Mouse (Mus musculus): ENCODE results near the gene Irf7. TPM values are rescaled to one million over a fixed set of nuclear protein-coding genes. Genes with fewer than 3 reads are reported as not detected.
"Not testable (repeated sequence)": the region's sequence is repeated elsewhere in the genome, so short reads cannot be mapped to it uniquely, and the experiment has no call there.

Irf7 gene
- polyA plus RNA-seq, 1 experiment from 2014 or later: 3.1 TPM

GRCm38 (mm10) chr7:141264761-141265410 lies 1.4 kb downstream of the Irf7 start:
- H3K4me1 ChIP-seq (replicated peaks; ENCODE audit: control insufficient read depth, insufficient read depth, low read length): peaks cover 9% of the 10 kb centered on the region; the same call in 1 of the 2 replicates
- no peaks in the 10 kb centered on the region for H3K27me3 ChIP-seq (replicated peaks; ENCODE audit: control insufficient read depth, insufficient read depth, low read length)
- ATAC-seq (replicated peaks; ENCODE audit: low FRiP score, low TSS enrichment, low read depth) (peak; percentile 47), DNase-seq (ENCODE audit: low spot score) (peak; percentile 66)
- peak overlapping the region; percentile 87; the same call in 1 of the 2 replicates for H3K4me2 ChIP-seq (ENCODE audit: low read length)
- H3K9ac ChIP-seq (ENCODE audit: low read length): no peak overlapping the region
- 29% methylated on average over 12 of the region's 12 CpGs for WGBS
- H3K27ac ChIP-seq (ENCODE audit: low read depth): no peak overlapping the region
- no peak overlapping the region for H3K4me3 ChIP-seq (ENCODE audit: low read depth, low read length)
- H3K9me3 ChIP-seq (ENCODE audit: control insufficient read depth, low read length): no peaks in the 10 kb centered on the region
- peaks cover 47% of the 10 kb centered on the region for H3K36me3 ChIP-seq (ENCODE audit: control insufficient read depth, insufficient read depth, low read length)

GRCm38 (mm10) chr7:141264041-141264700 lies 2.1 kb downstream of the Irf7 start:
- no peak for ATAC-seq (replicated peaks; ENCODE audit: low FRiP score, low TSS enrichment, low read depth)
- Histone ChIP-seq H3K27ac (ENCODE audit: low read depth) (no peak overlapping the region), H3K36me3 (ENCODE audit: control insufficient read depth, insufficient read depth, low read length) (peaks cover 54% of the 10 kb centered on the region), H3K9ac (ENCODE audit: low read length) (no peak overlapping the region), H3K4me3 (ENCODE audit: low read depth, low read length) (no peak overlapping the region), H3K27me3 (replicated peaks; ENCODE audit: control insufficient read depth, insufficient read depth, low read length) (no peaks in the 10 kb centered on the region), H3K9me3 (ENCODE audit: control insufficient read depth, low read length) (no peaks in the 10 kb centered on the region), H3K4me1 (replicated peaks; ENCODE audit: control insufficient read depth, insufficient read depth, low read length) (peaks cover 9% of the 10 kb centered on the region; the same call in 1 of the 2 replicates), H3K4me2 (ENCODE audit: low read length) (no peak overlapping the region)
- 77% methylated on average over 11 of the region's 11 CpGs for WGBS
- DNase-seq (ENCODE audit: low spot score): no peak

- peaks cover 9% of the 10 kb centered on the region; the same call in 1 of the 2 replicates for H3K4me1 ChIP-seq (replicated peaks; ENCODE audit: control insufficient read depth, insufficient read depth, low read length)
- H3K9ac ChIP-seq (ENCODE audit: low read length): no peak overlapping the region
- H3K9me3 ChIP-seq (ENCODE audit: control insufficient read depth, low read length): no peaks in the 10 kb centered on the region
- H3K27ac ChIP-seq (ENCODE audit: low read depth): no peak overlapping the region
- H3K27me3 ChIP-seq (replicated peaks; ENCODE audit: control insufficient read depth, insufficient read depth, low read length): no peaks in the 10 kb centered on the region
- 85% methylated on average over 13 of the region's 13 CpGs for WGBS
- DNase-seq (ENCODE audit: low spot score): no peak
- H3K4me2 ChIP-seq (ENCODE audit: low read length): no peak overlapping the region
- peaks cover 59% of the 10 kb centered on the region for H3K36me3 ChIP-seq (ENCODE audit: control insufficient read depth, insufficient read depth, low read length)
- ATAC-seq (replicated peaks; ENCODE audit: low FRiP score, low TSS enrichment, low read depth): no peak
- no peak overlapping the region for H3K4me3 ChIP-seq (ENCODE audit: low read depth, low read length)
These were observed 2.6 kb downstream of the Irf7 start for GRCm38 (mm10) chr7:141263640-141264039.

GRCm38 (mm10) chr7:141261480-141261879 lies 4.8 kb downstream of the Irf7 start:
- H3K9me3 ChIP-seq (ENCODE audit: control insufficient read depth, low read length): no peaks in the 10 kb centered on the region
- no peak overlapping the region for H3K27ac ChIP-seq (ENCODE audit: low read depth)
- no peaks in the 10 kb centered on the region for H3K27me3 ChIP-seq (replicated peaks; ENCODE audit: control insufficient read depth, insufficient read depth, low read length)
- H3K4me1 ChIP-seq (replicated peaks; ENCODE audit: control insufficient read depth, insufficient read depth, low read length): peaks cover 7% of the 10 kb centered on the region; the same call in 1 of the 2 replicates
- DNase-seq (ENCODE audit: low spot score): no peak
- 90% methylated on average over 3 of the region's 3 CpGs for WGBS
- no peak overlapping the region for H3K9ac ChIP-seq (ENCODE audit: low read length)
- H3K36me3 ChIP-seq (ENCODE audit: control insufficient read depth, insufficient read depth, low read length): peaks cover 81% of the 10 kb centered on the region
- no peak overlapping the region for H3K4me3 ChIP-seq (ENCODE audit: low read depth, low read length)
- H3K4me2 ChIP-seq (ENCODE audit: low read length): no peak overlapping the region
- ATAC-seq (replicated peaks; ENCODE audit: low FRiP score, low TSS enrichment, low read depth): no peak

GRCm38 (mm10) chr7:141256159-141256558 lies 10.1 kb downstream of the Irf7 start:
- Histone ChIP-seq H3K4me1 (replicated peaks; ENCODE audit: control insufficient read depth, insufficient read depth, low read length) (no peaks in the 10 kb centered on the region), H3K4me2 (ENCODE audit: low read length) (no peak overlapping the region), H3K9ac (ENCODE audit: low read length) (no peak overlapping the region), H3K27me3 (replicated peaks; ENCODE audit: control insufficient read depth, insufficient read depth, low read length) (no peaks in the 10 kb centered on the region), H3K27ac (ENCODE audit: low read depth) (no peak overlapping the region), H3K4me3 (ENCODE audit: low read depth, low read length) (no peak overlapping the region), H3K9me3 (ENCODE audit: control insufficient read depth, low read length) (no peaks in the 10 kb centered on the region), H3K36me3 (ENCODE audit: control insufficient read depth, insufficient read depth, low read length) (peaks cover 96% of the 10 kb centered on the region)
- no peak for DNase-seq (ENCODE audit: low spot score)
- WGBS: 90% methylated on average over 10 of the region's 10 CpGs
- no peak for ATAC-seq (replicated peaks; ENCODE audit: low FRiP score, low TSS enrichment, low read depth)

- H3K27me3 ChIP-seq (replicated peaks; ENCODE audit: control insufficient read depth, insufficient read depth, low read length); H3K4me3 ChIP-seq (ENCODE audit: low read depth, low read length); H3K9me3 ChIP-seq (ENCODE audit: control insufficient read depth, low read length); H3K9ac ChIP-seq (ENCODE audit: low read length); ATAC-seq (replicated peaks; ENCODE audit: low FRiP score, low TSS enrichment, low read depth); H3K4me1 ChIP-seq (replicated peaks; ENCODE audit: control insufficient read depth, insufficient read depth, low read length); DNase-seq (ENCODE audit: low spot score); H3K27ac ChIP-seq (ENCODE audit: low read depth); H3K4me2 ChIP-seq (ENCODE audit: low read length): not testable (repeated sequence)
- H3K36me3 ChIP-seq (ENCODE audit: control insufficient read depth, insufficient read depth, low read length): peaks cover 93% of the 10 kb centered on the region
- WGBS: 84% methylated on average over 4 of the region's 4 CpGs
These were observed 15.8 kb downstream of the Irf7 start for GRCm38 (mm10) chr7:141250486-141250885.

- Histone ChIP-seq H3K9me3 (ENCODE audit: control insufficient read depth, low read length) (no peaks in the 10 kb centered on the region), H3K27ac (ENCODE audit: low read depth) (no peak overlapping the region), H3K36me3 (ENCODE audit: control insufficient read depth, insufficient read depth, low read length) (peaks cover 61% of the 10 kb centered on the region), H3K9ac (ENCODE audit: low read length) (no peak overlapping the region), H3K4me1 (replicated peaks; ENCODE audit: control insufficient read depth, insufficient read depth, low read length) (peaks cover 14% of the 10 kb centered on the region), H3K4me3 (ENCODE audit: low read depth, low read length) (no peak overlapping the region), H3K4me2 (ENCODE audit: low read length) (no peak overlapping the region), H3K27me3 (replicated peaks; ENCODE audit: control insufficient read depth, insufficient read depth, low read length) (no peaks in the 10 kb centered on the region)
- no peak for DNase-seq (ENCODE audit: low spot score)
- WGBS: 91% methylated on average over 10 of the region's 10 CpGs
- no peak for ATAC-seq (replicated peaks; ENCODE audit: low FRiP score, low TSS enrichment, low read depth)
These were observed 34.7 kb downstream of the Irf7 start for GRCm38 (mm10) chr7:141231551-141231950.

- ATAC-seq (replicated peaks; ENCODE audit: low FRiP score, low TSS enrichment, low read depth): no peak
- WGBS: 94% methylated on average over 3 of the region's 3 CpGs
- H3K27ac ChIP-seq (ENCODE audit: low read depth): no peak overlapping the region
- H3K9ac ChIP-seq (ENCODE audit: low read length): no peak overlapping the region
- H3K4me1 ChIP-seq (replicated peaks; ENCODE audit: control insufficient read depth, insufficient read depth, low read length): peaks cover 14% of the 10 kb centered on the region
- H3K4me3 ChIP-seq (ENCODE audit: low read depth, low read length): no peak overlapping the region
- H3K36me3 ChIP-seq (ENCODE audit: control insufficient read depth, insufficient read depth, low read length): peaks cover 57% of the 10 kb centered on the region
- H3K9me3 ChIP-seq (ENCODE audit: control insufficient read depth, low read length): no peaks in the 10 kb centered on the region
- DNase-seq (ENCODE audit: low spot score): no peak
- no peak overlapping the region for H3K4me2 ChIP-seq (ENCODE audit: low read length)
- H3K27me3 ChIP-seq (replicated peaks; ENCODE audit: control insufficient read depth, insufficient read depth, low read length): no peaks in the 10 kb centered on the region
These were observed 35.2 kb downstream of the Irf7 start for GRCm38 (mm10) chr7:141231111-141231510.

- Histone ChIP-seq H3K27ac (ENCODE audit: low read depth) (no peak overlapping the region), H3K9ac (ENCODE audit: low read length) (no peak overlapping the region), H3K36me3 (ENCODE audit: control insufficient read depth, insufficient read depth, low read length) (peaks cover 51% of the 10 kb centered on the region), H3K4me1 (replicated peaks; ENCODE audit: control insufficient read depth, insufficient read depth, low read length) (peaks cover 14% of the 10 kb centered on the region), H3K9me3 (ENCODE audit: control insufficient read depth, low read length) (no peaks in the 10 kb centered on the region), H3K4me3 (ENCODE audit: low read depth, low read length) (no peak overlapping the region), H3K27me3 (replicated peaks; ENCODE audit: control insufficient read depth, insufficient read depth, low read length) (no peaks in the 10 kb centered on the region), H3K4me2 (ENCODE audit: low read length) (no peak overlapping the region)
- 91% methylated on average over 4 of the region's 4 CpGs for WGBS
- no peak for ATAC-seq (replicated peaks; ENCODE audit: low FRiP score, low TSS enrichment, low read depth)
- no peak for DNase-seq (ENCODE audit: low spot score)
These were observed 35.7 kb downstream of the Irf7 start for GRCm38 (mm10) chr7:141230570-141230969.

All from intestine, embryonic 14.5 days (tissue).